Mouse (Mus musculus) heart, postnatal 0 days (tissue): ENCODE data around the gene Trp53bp2.

Experiments
- CTCF ChIP-seq: IDR thresholded peaks from 2 replicates; pipeline ENCODE4 v1.5.1; 2016; ENCODE audit warnings: antibody characterized with exemption, control low read depth, low read depth
- EP300 ChIP-seq: IDR thresholded peaks from 2 replicates; pipeline ENCODE4 v1.6.1; 2016; ENCODE audit warnings: antibody characterized with exemption, low read depth

DNA sequence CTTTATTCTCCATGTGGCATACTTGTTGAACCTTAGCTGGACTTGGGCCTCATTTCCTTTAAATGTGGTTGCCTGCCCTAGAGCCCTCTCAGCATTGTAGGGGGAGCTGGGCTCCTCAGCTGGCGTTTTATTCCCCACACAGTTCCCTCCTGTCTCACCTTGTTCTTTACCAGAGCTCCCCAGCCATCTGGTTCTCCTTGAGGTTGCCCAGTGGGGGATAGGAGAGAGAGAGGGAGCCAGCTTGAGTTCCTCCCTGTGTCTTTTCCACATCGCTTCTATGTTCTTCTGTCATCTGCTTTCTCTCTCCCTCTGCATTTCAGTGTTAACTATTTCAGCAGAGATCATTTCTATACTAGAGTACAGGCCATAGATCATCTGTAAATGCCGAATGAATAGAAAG, 16.2 kb downstream of the Trp53bp2 start:
- TF ChIP-seq EP300: no peak
- no peak for TF ChIP-seq CTCF
